Mouse (Mus musculus): Measurements from ENCODE around the gene Gm21170.
"Not testable (repeated sequence)": the region's sequence is repeated elsewhere in the genome, so short reads cannot be mapped to it uniquely, and the experiment has no call there.

The Gm21170 gene
- long read RNA-seq, experiment 1 = 0 reads
- long read RNA-seq, experiment 2 = 0 reads

DNA sequence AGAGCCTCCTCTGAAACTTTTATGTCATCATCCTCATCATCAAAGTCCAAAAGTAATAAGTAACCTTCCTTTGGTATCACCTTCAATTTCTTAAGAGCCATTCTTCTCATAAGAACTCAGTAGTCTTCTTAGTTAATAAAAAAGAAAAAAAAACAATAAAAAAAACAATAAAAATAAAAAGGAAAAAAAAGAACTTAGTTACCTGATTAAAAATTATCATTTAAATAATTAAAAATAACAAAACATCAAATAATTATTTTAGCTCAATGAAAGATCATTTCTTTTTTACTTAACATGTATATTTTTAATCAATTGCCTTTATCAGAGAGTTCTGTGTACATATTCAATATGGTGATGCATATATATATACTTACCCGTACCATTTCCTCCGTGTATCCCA lies at the start of gene Gm21170:
Gene Gm21170, minus strand, starts transcription at position 101 of the 400 bp plus-strand sequence.
- intact Hi-C loops (cut with DNase I) = not testable (repeated sequence)

Data from adrenal gland (tissue).